Mouse (Mus musculus) forebrain, embryonic 14.5 days (tissue): ENCODE data around the gene 1700067P10Rik. TPM values are rescaled to one million over a fixed set of nuclear protein-coding genes. Genes with fewer than 3 reads are reported as not detected.
A peak's percentile ranks its signal among the peaks of the same experiment; 100 is the strongest.

Experiments
- ATAC-seq: fragments of 200-750 bp; cut with Nextera tagmentation; 2 replicates; pipeline ENCODE4 v1.8.0; 2017; ENCODE audit warnings: mild to moderate bottlenecking, moderate library complexity
- DNase-seq: peaks from one replicate; pipeline ENCODE4 v3.0.0-alpha.2; 2015; ENCODE audit warnings: low spot score
- H3K27ac ChIP-seq: fragments of 300-500 bp; sonication (generic); 2 replicates; pipeline ENCODE4 v1.5.1; 2014; ENCODE audit warnings: low read depth, mild to moderate bottlenecking, control low read depth, low read length, moderate library complexity
- H3K27me3 ChIP-seq: fragments of 300-500 bp; sonication (generic); replicated peaks from 2 replicates; pipeline ENCODE4 v1.6.1; 2014; ENCODE audit warnings: low read length, control low read depth, mixed read lengths; ENCODE audit not compliant: control insufficient read depth, insufficient read depth
- H3K36me3 ChIP-seq: fragments of 300-500 bp; sonication (generic); 2 replicates; pipeline ENCODE4 v1.6.1; 2014; ENCODE audit warnings: low read length, control low read depth; ENCODE audit not compliant: control insufficient read depth, insufficient read depth
- H3K4me1 ChIP-seq: fragments of 300-500 bp; sonication (generic); 2 replicates; pipeline ENCODE4 v1.6.1; 2014; ENCODE audit warnings: antibody characterized with exemption, low read length, control low read depth; ENCODE audit not compliant: control insufficient read depth, insufficient read depth
- H3K4me2 ChIP-seq: fragments of 300-500 bp; sonication (generic); 2 replicates; pipeline ENCODE4 v1.6.1; 2014; ENCODE audit warnings: mild to moderate bottlenecking, control low read depth, low read length
- H3K4me3 ChIP-seq: fragments of 300-500 bp; sonication (generic); 2 replicates; pipeline ENCODE4 v1.5.1; 2014; ENCODE audit warnings: low read depth, low read length, control low read depth
- H3K9ac ChIP-seq: fragments of 300-500 bp; sonication (generic); 2 replicates; pipeline ENCODE4 v1.6.1; 2014; ENCODE audit warnings: mild to moderate bottlenecking, low read length, control low read depth, moderate library complexity
- H3K9me3 ChIP-seq: fragments of 300-500 bp; sonication (generic); replicated peaks from 2 replicates; pipeline ENCODE4 v1.6.1; 2016; ENCODE audit warnings: low read length, control low read depth, mixed read lengths; ENCODE audit not compliant: control insufficient read depth
- WGBS: fragments of 180-500 bp; shearing (Covaris S2); extraction: QIAGEN DNeasy Blood & Tissue Kit; methylation state at CpG from one replicate; pipeline ENCODE4 v1.1.7; 2014; 5-methylcytosine and 5-hydroxymethylcytosine counted together
- polyA plus RNA-seq: library from polyadenylated mRNA; unstranded; fragments of >200 nt; fragmentation: Nextera tagmentation; extraction: Ambion mirVana; gene quantifications from 2 replicates; pipeline ENCODE4 v1.2.1, GENCODE M21; 2014

1700067P10Rik gene
- polyA plus RNA-seq, 1 experiment from 2014 or later: not detected

GRCm38 (mm10) chr17:48055076-48055816 is 33.9 kb upstream of the 1700067P10Rik start:
- Histone ChIP-seq H3K27me3 (peaks cover 12% of the 10 kb centered on the region), H3K36me3 (no peaks in the 10 kb centered on the region), H3K9me3 (no peaks in the 10 kb centered on the region), H3K9ac (peak overlapping the region; percentile 25; the same call in 1 of the 2 replicates), H3K4me1 (peaks cover 19% of the 10 kb centered on the region), H3K4me2 (peak overlapping the region; percentile 7; the same call in 1 of the 2 replicates), H3K27ac (peak overlapping the region; percentile 65), H3K4me3 (no peak overlapping the region)
- 30% methylated on average over 20 of the region's 20 CpGs for WGBS
- ATAC-seq: peak; percentile 42; the same call in 1 of the 2 replicates
- DNase-seq: peak; percentile 72

GRCm38 (mm10) chr17:48057382-48057781 is 31.7 kb upstream of the 1700067P10Rik start:
- no peaks in the 10 kb centered on the region for H3K36me3 ChIP-seq
- no peak overlapping the region for H3K4me3 ChIP-seq
- DNase-seq (no peak), ATAC-seq (no peak; the same call in 1 of the 2 replicates)
- WGBS: 6% methylated on average over 12 of the region's 12 CpGs
- H3K27me3 ChIP-seq: peaks cover 12% of the 10 kb centered on the region
- peaks cover 19% of the 10 kb centered on the region for H3K4me1 ChIP-seq
- H3K27ac ChIP-seq: no peak overlapping the region
- no peaks in the 10 kb centered on the region for H3K9me3 ChIP-seq
- no peak overlapping the region for H3K4me2 ChIP-seq
- H3K9ac ChIP-seq: no peak overlapping the region

- no peaks in the 10 kb centered on the region for H3K27me3 ChIP-seq
- ATAC-seq (0 out of 2 replicates have a peak, but pooled peaks have one; percentile 47), DNase-seq (no peak)
- H3K4me3 ChIP-seq: no peak overlapping the region
- H3K9ac ChIP-seq: no peak overlapping the region; the same call in 1 of the 2 replicates
- no peak overlapping the region; the same call in 1 of the 2 replicates for H3K27ac ChIP-seq
- peak overlapping the region; percentile 10; the same call in 1 of the 2 replicates for H3K4me2 ChIP-seq
- WGBS: 25% methylated on average over 9 of the region's 10 CpGs
- H3K4me1 ChIP-seq: peaks cover 14% of the 10 kb centered on the region
- no peaks in the 10 kb centered on the region for H3K36me3 ChIP-seq
- H3K9me3 ChIP-seq: no peaks in the 10 kb centered on the region
Observed at GRCm38 (mm10) chr17:48064196-48064843, 24.8 kb upstream of the 1700067P10Rik start.

- WGBS: 6% methylated on average over 5 of the region's 5 CpGs
- peak; percentile 84 for ATAC-seq
- DNase-seq: peak; percentile 85
- no peak overlapping the region for H3K9ac ChIP-seq
- H3K27ac ChIP-seq: no peak overlapping the region; the same call in 1 of the 2 replicates
- no peak overlapping the region for H3K4me3 ChIP-seq
- H3K9me3 ChIP-seq: no peaks in the 10 kb centered on the region
- H3K4me2 ChIP-seq: no peak overlapping the region; the same call in 1 of the 2 replicates
- H3K4me1 ChIP-seq: peaks cover 14% of the 10 kb centered on the region
- no peaks in the 10 kb centered on the region for H3K36me3 ChIP-seq
- H3K27me3 ChIP-seq: no peaks in the 10 kb centered on the region
Observed at GRCm38 (mm10) chr17:48065081-48065501, 24.0 kb upstream of the 1700067P10Rik start.

- WGBS: 64% methylated on average over 10 of the region's 10 CpGs
- no peaks in the 10 kb centered on the region for H3K9me3 ChIP-seq
- DNase-seq (no peak), ATAC-seq (no peak)
- no peak overlapping the region for H3K27ac ChIP-seq
- no peak overlapping the region for H3K9ac ChIP-seq
- H3K4me1 ChIP-seq: peaks cover 14% of the 10 kb centered on the region
- H3K4me3 ChIP-seq: no peak overlapping the region
- no peaks in the 10 kb centered on the region for H3K36me3 ChIP-seq
- H3K27me3 ChIP-seq: no peaks in the 10 kb centered on the region
- no peak overlapping the region for H3K4me2 ChIP-seq
Observed at GRCm38 (mm10) chr17:48067083-48067614, 22.0 kb upstream of the 1700067P10Rik start.

GRCm38 (mm10) chr17:48067729-48068128 is 21.4 kb upstream of the 1700067P10Rik start:
- WGBS: 17% methylated on average over 5 of the region's 5 CpGs

GRCm38 (mm10) chr17:48080626-48081025 is 8.5 kb upstream of the 1700067P10Rik start:
- no peak overlapping the region for H3K27ac ChIP-seq
- no peak overlapping the region for H3K4me3 ChIP-seq
- no peaks in the 10 kb centered on the region for H3K36me3 ChIP-seq
- DNase-seq: no peak
- H3K4me1 ChIP-seq: no peaks in the 10 kb centered on the region
- H3K9me3 ChIP-seq: no peaks in the 10 kb centered on the region
- WGBS: 55% methylated on average over 3 of the region's 3 CpGs
- H3K27me3 ChIP-seq: no peaks in the 10 kb centered on the region
- no peak for ATAC-seq
- H3K4me2 ChIP-seq: no peak overlapping the region
- no peak overlapping the region for H3K9ac ChIP-seq

More at GRCm38 (mm10) chr17:48067729-48068128, 21.4 kb upstream of the 1700067P10Rik start:
- Histone ChIP-seq H3K4me1 (peaks cover 14% of the 10 kb centered on the region), H3K4me3 (no peak overlapping the region), H3K27ac (no peak overlapping the region), H3K9me3 (no peaks in the 10 kb centered on the region), H3K36me3 (no peaks in the 10 kb centered on the region), H3K4me2 (no peak overlapping the region), H3K9ac (no peak overlapping the region), H3K27me3 (no peaks in the 10 kb centered on the region)
- DNase-seq: no peak
- ATAC-seq: no peak

GRCm38 (mm10) chr17:48089446-48089845 is 327 bp downstream of the 1700067P10Rik start:
- no peak overlapping the region for H3K4me3 ChIP-seq
- H3K4me2 ChIP-seq: no peak overlapping the region
- H3K36me3 ChIP-seq: no peaks in the 10 kb centered on the region
- H3K27ac ChIP-seq: no peak overlapping the region
- H3K27me3 ChIP-seq: peaks cover 9% of the 10 kb centered on the region; the same call in 1 of the 2 replicates
- H3K4me1 ChIP-seq: no peaks in the 10 kb centered on the region
- ATAC-seq (no peak), DNase-seq (no peak)
- WGBS: 80% methylated on average over 2 of the region's 2 CpGs
- H3K9ac ChIP-seq: no peak overlapping the region
- no peaks in the 10 kb centered on the region for H3K9me3 ChIP-seq
